Mouse (Mus musculus) heart, adult 2 months (tissue): Measurements from ENCODE around the gene Rbm15. TPM values are rescaled to one million over a fixed set of nuclear protein-coding genes. Genes with fewer than 3 reads are reported as not detected.
A peak's percentile ranks its signal among the peaks of the same experiment; 100 is the strongest.

Experiments
- DNase-seq, 2 experiments: peaks; one replicate each; pipeline ENCODE4 v3.0.0; 2021
- H3K27ac ChIP-seq: fragments of 200-600 bp; 2 replicates; pipeline ENCODE4 v1.8.1; 2022
- H3K27me3 ChIP-seq: fragments of 200-500 bp; 2 replicates; pipeline ENCODE4 v1.6.1; 2012; ENCODE audit warnings: mild to moderate bottlenecking, low read length, inconsistent platforms, mixed read lengths; ENCODE audit not compliant: control insufficient read depth, insufficient read depth
- H3K36me3 ChIP-seq: fragments of 200-500 bp; 2 replicates; pipeline ENCODE4 v1.6.1; 2012; ENCODE audit warnings: low read length, inconsistent platforms; ENCODE audit not compliant: control insufficient read depth, insufficient read depth
- H3K4me1 ChIP-seq: fragments of 200-500 bp; 2 replicates; pipeline ENCODE4 v1.6.1; 2011; ENCODE audit warnings: low read length; ENCODE audit not compliant: control insufficient read depth, insufficient read depth
- H3K4me3 ChIP-seq: fragments of 200-600 bp; 2 replicates; pipeline ENCODE4 v1.8.1; 2022
- H3K79me2 ChIP-seq: fragments of 200-500 bp; replicated peaks from 2 replicates; pipeline ENCODE4 v1.6.1; 2012; ENCODE audit warnings: mild to moderate bottlenecking, inconsistent platforms, low read length, moderate library complexity, mixed read lengths; ENCODE audit not compliant: control insufficient read depth, insufficient read depth
- H3K9ac ChIP-seq: fragments of 200-500 bp; 2 replicates; pipeline ENCODE4 v1.6.1; 2012; ENCODE audit warnings: low read depth, mild to moderate bottlenecking, control low read depth, inconsistent platforms, low read length, mixed read lengths
- CTCF ChIP-seq: fragments of 200-600 bp; IDR thresholded peaks from 2 replicates; pipeline ENCODE4 v1.8.1; 2022; ENCODE audit warnings: antibody characterized with exemption, mild to moderate bottlenecking, moderate library complexity
- EP300 ChIP-seq: fragments of 200-500 bp; IDR thresholded peaks from 2 replicates; pipeline ENCODE4 v1.6.1; 2011; ENCODE audit warnings: low read depth, low read length, control low read depth; ENCODE audit not compliant: insufficient read depth
- POLR2A ChIP-seq: fragments of 200-500 bp; IDR thresholded peaks from 2 replicates; pipeline ENCODE4 v1.6.1; 2011; ENCODE audit warnings: mild to moderate bottlenecking, low read depth, low read length, control low read depth; ENCODE audit not compliant: insufficient read depth
- WGBS: fragments of 180-500 bp; shearing (Covaris S2); methylation state at CpG from one replicate; pipeline ENCODE4 v1.1.7; 2018; 5-methylcytosine and 5-hydroxymethylcytosine counted together
- intact Hi-C: fragments of 180-260 bp; cut with DNase I; formaldehyde crosslinking; loops from one replicate; pipeline ENCODE4 v1.15.1; 2025
- long read RNA-seq: library from polyadenylated mRNA; stranded (forward); transcript quantifications from one replicate; pipeline ENCODE4 v2.0.0, GENCODE M21; 2021
- polyA plus RNA-seq: library from polyadenylated mRNA; depleted of rRNA; stranded (reverse); fragments of >200 nt; gene quantifications from 2 replicates; pipeline ENCODE4 v1.2.3, GENCODE M21; 2012; rRNA removed
- total RNA-seq, 2 experiments: library from RNA; stranded (reverse); gene quantifications; 2 replicates each; pipeline ENCODE4 v1.2.3; 2021

Rbm15 gene
- total RNA-seq: 10 to 100 TPM; 22.7 to 24.5 TPM
- 3.6 and 7.0 TPM in 2 replicates for polyA plus RNA-seq
- long read RNA-seq, full-length matches to known transcripts: 2 of 2 reads
- long read RNA-seq, partial matches to known transcripts: 0 of 2 reads
- long read RNA-seq, other reads (novel, unspliced or antisense): 0 of 2 reads

DNA sequence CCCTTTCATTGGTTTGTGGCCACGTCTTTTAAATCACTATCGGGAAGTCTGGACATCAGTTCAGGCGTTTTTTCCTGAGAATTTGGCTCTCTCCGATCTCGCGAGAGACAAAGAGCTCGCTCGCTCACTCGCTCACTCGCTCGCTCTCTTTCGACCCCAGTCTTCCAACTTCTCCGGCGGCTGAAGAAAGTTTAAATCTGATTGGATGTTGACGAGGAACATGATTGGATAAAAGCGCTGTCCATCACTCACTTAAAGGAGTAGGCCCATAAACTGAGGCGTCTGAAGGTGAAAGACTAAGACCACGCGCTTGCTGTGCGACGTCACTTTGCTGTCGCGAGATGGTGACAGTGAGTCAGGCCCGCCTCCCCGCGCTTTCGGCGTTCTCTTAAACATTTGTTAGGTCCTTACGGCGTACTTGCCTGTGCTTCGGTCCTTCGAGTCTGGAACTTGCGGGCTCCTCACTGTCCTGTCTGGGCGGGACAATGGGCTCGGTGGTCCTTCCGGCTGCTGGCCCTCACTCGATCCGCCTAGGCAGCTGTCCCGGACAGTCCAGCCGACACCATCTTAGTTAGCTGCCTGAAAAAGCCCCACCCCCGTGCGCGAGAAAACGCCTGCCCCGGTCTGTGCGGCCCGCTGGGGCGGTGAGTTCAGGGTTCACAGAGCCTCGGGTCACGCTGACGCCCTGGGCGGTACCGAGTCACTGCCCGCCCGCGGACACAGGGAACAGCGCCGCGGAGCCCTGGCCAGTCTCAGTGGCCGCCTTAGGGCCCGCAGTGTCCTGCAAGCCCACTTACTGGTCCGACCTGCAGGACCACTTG lies at the start of gene Rbm15:
Gene Rbm15 (minus strand): TSS at position 293 of the 821 bp plus-strand sequence.
- peak; percentile 94 to 98 for DNase-seq
- Histone ChIP-seq H3K9ac (peak within 1 kb of the TSS; percentile 80), H3K27ac (peak within 1 kb of the TSS; percentile 97), H3K4me3 (peak within 1 kb of the TSS; percentile 76), H3K36me3 (peaks cover 6% of the 10 kb centered on the region), H3K27me3 (no peaks in the 10 kb centered on the region), H3K79me2 (no peaks in the 10 kb centered on the region; the same call in 1 of the 2 replicates), H3K4me1 (peaks cover 13% of the 10 kb centered on the region)
- WGBS: under 1% methylated on average over 62 of the region's 62 CpGs
- TF ChIP-seq POLR2A (peak; percentile 89; the same call in 1 of the 2 replicates), CTCF (peak; percentile 51), EP300 (peak; percentile 9)
- intact Hi-C loops: no loop called here

DNA sequence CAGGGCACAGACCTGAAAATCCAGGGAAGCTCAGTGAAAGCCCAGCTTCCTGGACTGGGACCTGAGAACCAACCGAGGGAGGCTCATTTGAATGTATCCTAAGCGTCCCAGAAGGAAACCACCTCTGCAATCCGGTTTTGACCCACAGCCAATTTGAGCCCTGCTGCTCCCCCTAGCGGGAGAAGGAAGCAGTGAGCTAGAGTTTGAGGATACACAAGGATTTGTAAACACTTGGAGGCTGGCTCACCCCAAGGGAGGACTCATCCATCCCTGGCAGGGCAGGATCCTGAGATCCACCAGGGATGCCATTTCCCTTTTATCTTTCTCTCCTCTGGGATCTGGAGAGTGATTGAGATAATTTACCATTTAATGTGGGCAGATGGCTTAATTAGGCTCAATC lies 45.9 kb upstream of the Rbm15 start:
- no peaks in the 10 kb centered on the region; the same call in none of the 2 replicates for H3K4me1 ChIP-seq
- H3K79me2 ChIP-seq: no peaks in the 10 kb centered on the region
- no peak overlapping the region for H3K4me3 ChIP-seq
- intact Hi-C loops: loop anchor here (2.0 kb wide), 1 partner anchor 21 kb away; no protein-coding TSS in a partner anchor
- TF ChIP-seq POLR2A: no peak
- TF ChIP-seq CTCF: peak; percentile 87
- TF ChIP-seq EP300: 0 out of 2 replicates have a peak, but pooled peaks have one; percentile 33
- no peak overlapping the region for H3K27ac ChIP-seq
- DNase-seq: peak; percentile 52 to 77
- H3K9ac ChIP-seq: no peak overlapping the region
- H3K36me3 ChIP-seq: no peaks in the 10 kb centered on the region
- H3K27me3 ChIP-seq: no peaks in the 10 kb centered on the region
- WGBS: 3% methylated on average over 4 of the region's 4 CpGs

GRCm38 (mm10) chr3:107378626-107379025 lies 45.2 kb upstream of the Rbm15 start:
- Histone ChIP-seq H3K36me3 (no peaks in the 10 kb centered on the region), H3K27ac (no peak overlapping the region), H3K9ac (no peak overlapping the region), H3K4me1 (no peaks in the 10 kb centered on the region; the same call in none of the 2 replicates), H3K4me3 (no peak overlapping the region), H3K27me3 (no peaks in the 10 kb centered on the region), H3K79me2 (no peaks in the 10 kb centered on the region)
- DNase-seq: no peak
- WGBS: 85% methylated on average over 5 of the region's 5 CpGs
- TF ChIP-seq EP300 (no peak), CTCF (no peak), POLR2A (no peak)
- intact Hi-C loops: loop anchor here (2.0 kb wide), 1 partner anchor 20 kb away; no protein-coding TSS in a partner anchor

DNA sequence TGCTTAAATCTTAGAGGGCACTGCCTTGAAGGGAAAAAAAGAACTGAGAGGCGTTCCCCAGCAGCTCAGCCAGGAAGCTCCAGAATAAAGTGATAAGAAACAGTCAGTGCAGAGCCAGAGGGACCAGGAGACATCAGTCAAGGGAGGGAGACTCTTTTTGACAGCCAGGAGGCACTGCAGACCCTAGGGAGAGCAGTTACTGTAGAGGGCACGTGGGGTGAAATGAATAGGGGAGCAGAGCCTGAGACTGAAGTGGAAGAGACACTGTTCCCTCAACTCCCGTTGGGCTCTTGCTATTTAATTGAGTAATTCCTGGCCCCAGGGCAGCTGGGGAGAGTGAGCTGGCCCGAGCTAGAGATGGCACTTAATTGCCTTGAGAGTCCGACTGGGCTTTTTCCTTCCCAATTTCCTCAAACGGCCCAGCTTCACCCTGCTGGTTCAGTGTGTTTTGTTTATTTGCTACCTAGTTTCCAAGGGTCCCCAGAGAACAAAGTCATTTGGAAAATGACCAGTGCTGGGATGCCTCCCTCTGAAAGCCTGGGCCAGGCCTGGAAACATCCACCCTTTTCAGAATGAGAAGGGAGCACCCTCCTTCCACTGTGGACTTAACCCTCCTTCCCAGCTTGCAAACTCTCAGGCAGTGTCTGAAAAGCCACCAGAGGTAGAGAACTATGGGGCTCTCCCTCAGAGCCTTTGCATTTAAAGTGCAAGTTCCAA lies 41.6 kb upstream of the Rbm15 start:
- Histone ChIP-seq H3K79me2 (no peaks in the 10 kb centered on the region), H3K27ac (no peak overlapping the region), H3K4me3 (no peak overlapping the region), H3K9ac (no peak overlapping the region), H3K36me3 (no peaks in the 10 kb centered on the region), H3K27me3 (no peaks in the 10 kb centered on the region), H3K4me1 (no peaks in the 10 kb centered on the region; the same call in none of the 2 replicates)
- TF ChIP-seq EP300: no peak
- TF ChIP-seq POLR2A: no peak
- TF ChIP-seq CTCF: peak; percentile 38
- WGBS: 20% methylated on average over 6 of the region's 6 CpGs
- intact Hi-C loops: no loop called here
- peak in 1 of 2 experiments; percentile 20 for DNase-seq

DNA sequence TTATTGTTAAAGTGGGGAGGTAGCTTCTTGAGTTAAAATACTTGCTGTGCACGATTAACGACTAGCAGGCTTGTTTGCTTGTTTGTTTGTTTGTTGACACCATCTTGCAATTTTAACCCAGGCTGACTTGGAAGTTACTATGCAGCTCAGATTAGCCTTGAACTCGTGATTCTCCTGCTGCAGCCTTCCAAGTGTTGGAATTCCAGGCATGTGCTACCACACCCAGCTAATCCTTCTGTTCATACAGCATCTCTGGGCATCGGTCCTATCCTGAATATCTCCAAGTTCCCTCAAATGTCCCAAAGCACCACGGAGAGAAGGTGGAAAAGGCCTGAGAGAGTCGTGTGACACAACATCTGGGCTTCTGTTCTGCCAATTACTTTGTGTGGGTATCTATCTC lies 35.7 kb upstream of the Rbm15 start:
- peaks cover 1% of the 10 kb centered on the region; the same call in 1 of the 2 replicates for H3K27me3 ChIP-seq
- TF ChIP-seq EP300 (no peak), CTCF (no peak), POLR2A (no peak)
- 71% methylated on average over 6 of the region's 6 CpGs for WGBS
- H3K79me2 ChIP-seq: no peaks in the 10 kb centered on the region
- no peak overlapping the region for H3K9ac ChIP-seq
- H3K27ac ChIP-seq: no peak overlapping the region
- H3K4me1 ChIP-seq: no peaks in the 10 kb centered on the region
- H3K4me3 ChIP-seq: no peak overlapping the region
- intact Hi-C loops: no loop called here
- H3K36me3 ChIP-seq: no peaks in the 10 kb centered on the region
- no peak for DNase-seq
